Mouse (Mus musculus): Measurements from ENCODE around the gene Kif19a.

Kif19a gene

DNA sequence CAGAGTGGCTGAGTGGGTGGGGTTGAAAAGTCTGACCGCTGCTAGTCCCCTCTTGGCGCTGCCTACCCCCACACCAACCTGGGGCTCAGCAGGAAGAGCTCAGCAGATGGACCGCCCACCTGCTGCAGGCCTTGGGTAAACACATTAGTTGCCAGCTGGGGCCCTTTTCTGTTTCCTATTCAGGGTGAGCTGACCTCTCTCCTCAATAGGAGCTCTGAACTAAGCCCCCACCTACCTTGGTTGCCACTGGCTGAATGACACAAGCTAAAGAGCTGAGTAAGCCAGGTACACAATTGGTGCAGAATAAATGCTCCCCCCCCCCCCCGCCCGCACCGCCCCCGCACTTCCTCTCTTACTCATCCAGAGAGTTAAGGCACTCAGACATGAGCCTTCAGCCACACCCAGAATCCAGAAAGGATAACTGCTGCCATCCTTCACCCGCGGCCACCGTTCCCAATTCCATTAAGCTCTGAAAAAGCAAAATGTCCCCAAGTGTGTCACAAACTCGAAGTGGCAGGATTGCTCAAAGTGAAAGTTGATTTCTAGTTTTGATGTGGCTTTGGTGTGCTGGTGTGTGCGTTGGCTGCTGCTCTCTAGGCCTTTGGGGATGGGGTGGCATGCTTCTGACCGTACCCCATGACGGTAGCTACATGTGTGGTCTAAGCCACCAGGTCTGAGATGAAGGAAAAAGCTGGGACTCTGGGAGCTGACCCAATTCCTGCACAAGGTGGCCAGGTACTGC is 42.7 kb downstream of the Kif19a start:
- DNase-seq (ENCODE audit: low read depth): no peak

DNA sequence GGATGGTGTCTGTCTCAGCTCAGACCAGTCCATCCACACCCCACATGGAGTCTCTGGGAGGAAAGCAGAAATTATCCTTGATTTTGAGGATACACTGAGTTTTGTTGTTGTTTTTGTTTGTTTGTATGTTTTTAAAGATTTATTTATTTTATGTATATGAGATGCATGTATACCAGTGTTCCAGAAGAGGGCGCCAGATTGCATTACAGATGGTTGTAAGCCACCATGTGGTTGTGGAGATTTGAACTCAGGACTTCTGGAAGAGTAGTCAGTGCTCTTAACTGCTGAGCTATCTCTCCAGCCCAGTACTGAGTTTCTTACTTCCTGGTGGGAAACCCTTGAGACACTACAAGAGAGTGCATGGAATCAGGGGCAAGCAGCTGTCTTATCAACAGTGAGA is 44.2 kb downstream of the Kif19a start:
- no peak for DNase-seq (ENCODE audit: low read depth)

DNA sequence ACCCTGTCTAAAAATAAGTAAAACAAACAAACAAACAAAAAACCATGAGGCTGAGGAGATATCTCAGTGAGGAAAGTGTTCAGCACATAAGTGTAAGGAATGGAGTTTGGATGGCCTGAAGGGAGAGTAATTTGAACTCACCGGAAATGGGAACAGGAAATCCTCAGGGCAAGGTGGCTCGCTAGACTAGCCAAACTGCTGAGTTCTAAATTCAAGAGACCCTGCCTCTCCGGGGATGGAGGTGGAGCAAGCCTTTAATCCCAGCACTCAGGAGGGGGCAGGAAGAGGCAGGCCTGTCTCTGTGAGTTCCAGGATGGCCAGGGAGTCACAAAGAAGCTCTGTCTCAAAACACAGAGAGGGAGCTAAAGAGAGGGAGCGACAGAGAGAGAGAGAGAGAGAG is 45.2 kb downstream of the Kif19a start:
- no peak for DNase-seq (ENCODE audit: low read depth)

DNA sequence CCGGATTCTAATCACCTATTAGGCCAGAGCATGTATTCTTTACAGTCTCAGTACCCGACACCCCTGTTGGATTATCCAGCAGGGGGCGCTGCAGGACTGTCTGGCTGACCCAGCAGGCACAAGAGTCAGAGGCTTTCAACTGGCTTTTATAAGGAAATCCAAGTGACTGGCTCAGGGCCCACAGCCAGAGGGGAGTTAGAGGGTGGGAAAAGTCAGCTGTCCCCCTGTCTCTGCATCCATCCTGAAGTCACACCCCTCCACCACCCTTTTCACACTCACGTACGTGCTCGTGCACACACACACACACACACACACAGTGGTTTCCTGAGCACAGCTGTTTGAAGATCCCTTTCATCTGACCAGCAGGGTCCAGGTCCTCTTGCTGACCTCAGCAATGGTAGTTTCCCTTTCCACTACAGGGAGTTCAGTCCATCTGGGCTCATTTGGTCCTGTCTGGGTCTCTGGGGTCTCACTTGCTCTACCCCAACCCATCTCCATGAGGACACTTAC is 47.6 kb downstream of the Kif19a start:
- DNase-seq (ENCODE audit: low read depth): peak; percentile 90

DNA sequence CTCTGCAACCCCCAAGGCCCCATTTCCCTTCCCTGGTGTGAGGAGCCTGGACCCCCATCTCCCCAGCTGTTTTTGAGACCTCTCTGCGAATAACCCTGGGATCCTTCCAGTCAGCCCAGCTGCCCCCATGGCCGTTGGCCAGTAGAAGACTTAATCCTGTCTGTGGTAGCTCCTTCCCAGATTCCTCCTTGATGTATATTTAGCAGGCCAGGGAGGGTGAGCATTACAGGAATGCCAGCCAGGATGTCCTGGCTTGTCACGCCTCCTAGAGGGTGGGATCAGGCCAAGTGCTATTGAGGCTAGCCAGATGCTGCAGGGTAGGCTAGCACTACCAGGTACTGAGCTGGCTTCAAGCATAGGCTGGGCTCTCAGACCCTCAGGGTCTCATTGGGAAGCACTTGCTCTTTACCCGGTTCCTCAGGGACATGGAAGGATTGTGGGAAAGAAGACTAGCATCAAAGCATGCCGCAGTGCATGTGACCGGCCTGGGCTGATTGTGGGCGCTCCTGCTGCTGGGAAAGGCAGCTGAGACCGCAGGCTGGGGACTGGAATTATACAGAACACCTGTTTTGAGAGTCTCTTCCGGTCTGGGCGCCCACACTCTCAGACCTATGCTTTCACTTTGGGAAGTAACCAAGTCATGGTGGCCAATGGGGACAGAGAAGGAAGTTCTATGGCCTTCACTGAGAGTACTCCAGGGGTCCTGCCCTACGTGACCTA is 49.8 kb downstream of the Kif19a start:
- no peak for DNase-seq (ENCODE audit: low read depth)

DNA sequence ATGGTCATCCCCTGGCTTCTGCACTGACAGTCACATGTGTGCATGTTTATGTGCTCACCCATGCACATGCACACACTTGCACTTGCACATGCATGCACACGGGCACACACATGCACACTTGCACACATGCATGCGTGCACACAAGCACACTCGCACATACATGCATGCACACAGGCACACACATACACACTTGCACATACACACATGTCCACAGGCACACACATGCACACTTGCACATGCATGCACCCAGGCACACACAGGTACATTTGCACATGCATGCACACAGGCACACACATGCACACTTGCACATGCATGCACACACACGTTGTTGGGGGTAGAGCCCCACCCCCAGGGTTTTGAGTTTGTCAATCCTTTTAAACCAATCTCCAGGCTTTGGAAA is 51.7 kb downstream of the Kif19a start:
- DNase-seq (ENCODE audit: low read depth): no peak

DNA sequence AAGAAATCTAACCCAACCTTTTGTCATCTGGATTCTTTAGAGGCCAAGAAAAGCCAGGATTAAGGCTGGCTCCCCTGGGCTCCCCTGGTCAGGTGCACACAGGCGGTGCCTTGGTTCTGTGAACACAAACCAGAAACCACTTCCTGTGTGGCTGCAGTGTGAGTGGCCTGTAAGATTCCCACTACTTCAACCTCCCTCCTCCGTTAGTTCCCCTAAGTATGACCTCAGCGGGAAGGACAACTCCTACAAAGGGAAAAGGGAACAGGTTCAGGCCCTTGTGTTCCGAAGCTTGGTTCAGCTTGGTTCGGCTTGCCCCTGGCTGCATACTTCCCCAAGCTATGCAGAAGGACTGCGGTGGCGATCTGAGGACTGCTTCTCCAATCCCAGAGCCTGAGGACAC is 53.0 kb downstream of the Kif19a start:
- DNase-seq (ENCODE audit: low read depth): no peak

DNA sequence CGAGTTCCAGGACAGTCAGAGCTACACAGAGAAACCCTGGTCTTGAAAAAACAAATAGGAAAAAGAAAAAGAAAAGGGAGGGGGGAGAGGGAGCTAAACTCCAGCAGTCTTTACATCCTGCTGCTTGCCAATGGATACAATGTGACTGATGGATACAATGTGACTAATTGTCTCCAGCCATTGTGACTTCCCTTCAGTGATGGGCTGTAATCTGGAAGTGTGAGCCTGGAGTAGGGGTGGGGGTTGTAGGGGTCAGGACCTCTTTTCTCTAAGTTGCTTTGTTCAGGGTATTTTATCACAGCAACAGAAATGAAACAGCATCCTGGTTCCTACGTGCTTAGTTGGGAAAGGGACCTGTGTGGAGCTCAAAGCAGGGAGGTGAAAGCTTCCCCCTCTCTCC is 53.9 kb downstream of the Kif19a start:
- no peak for DNase-seq (ENCODE audit: low read depth)

DNA sequence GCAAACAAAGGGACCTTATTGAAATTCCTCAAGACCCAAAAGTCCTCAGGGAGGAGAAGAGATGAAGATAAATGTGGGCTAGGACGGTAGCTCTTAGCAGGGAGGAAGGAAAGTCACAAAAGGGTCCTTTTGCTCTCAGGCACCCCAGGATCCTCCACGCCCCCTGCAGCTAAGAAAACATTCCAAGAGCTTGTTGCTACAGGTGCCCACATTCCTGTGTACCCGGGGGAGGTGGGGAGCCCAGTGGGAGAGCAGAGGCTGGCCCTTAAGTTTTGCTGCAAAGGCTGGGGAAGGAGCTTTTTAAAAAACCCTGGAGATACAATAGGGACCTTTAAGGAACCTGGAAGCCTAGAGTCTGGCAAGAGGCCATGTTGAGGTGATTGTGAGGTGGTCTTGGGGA is 55.3 kb downstream of the Kif19a start:
- no peak for DNase-seq (ENCODE audit: low read depth)

DNA sequence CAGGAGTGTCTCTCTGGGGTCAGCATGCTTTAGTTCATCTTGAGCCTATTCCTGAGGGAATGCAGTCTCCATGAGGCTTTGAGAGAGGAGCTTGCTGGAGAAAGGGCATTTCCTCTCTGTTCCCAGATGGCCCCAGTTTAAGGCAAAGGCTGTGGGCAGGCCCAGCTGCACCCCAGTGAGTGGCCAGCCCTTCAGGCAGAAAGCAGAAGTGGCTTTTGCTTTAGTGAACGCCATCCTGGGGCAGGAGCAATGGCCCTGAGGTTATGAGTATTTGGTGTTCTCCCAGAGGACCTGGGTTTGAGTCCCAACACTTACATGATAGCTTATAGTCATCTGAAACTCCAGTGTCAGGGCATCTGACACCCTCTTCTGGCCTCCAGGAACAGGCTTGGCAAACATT is 56.1 kb downstream of the Kif19a start:
- no peak for DNase-seq (ENCODE audit: low read depth)

DNA sequence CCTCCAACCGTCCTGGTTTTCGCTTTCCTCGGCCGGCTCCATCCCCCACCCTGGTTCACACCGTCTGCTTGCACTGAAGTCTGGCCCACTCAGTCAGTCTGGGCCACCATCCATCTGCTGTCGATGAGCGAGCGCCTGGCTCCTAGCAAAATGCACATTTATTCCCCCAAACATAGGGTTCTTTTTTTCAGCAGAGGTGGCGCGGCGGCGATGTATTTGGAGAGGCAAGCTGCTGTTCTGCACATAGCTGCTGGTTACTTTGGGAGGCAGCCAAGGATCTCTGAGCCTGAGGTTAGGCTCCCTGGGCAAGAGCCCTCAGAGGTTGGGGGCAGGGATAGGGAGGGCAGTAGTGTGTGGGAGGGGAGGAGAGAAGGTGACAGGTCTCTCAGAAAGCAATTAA is 57.5 kb downstream of the Kif19a start:
- DNase-seq (ENCODE audit: low read depth): peak; percentile 24

DNA sequence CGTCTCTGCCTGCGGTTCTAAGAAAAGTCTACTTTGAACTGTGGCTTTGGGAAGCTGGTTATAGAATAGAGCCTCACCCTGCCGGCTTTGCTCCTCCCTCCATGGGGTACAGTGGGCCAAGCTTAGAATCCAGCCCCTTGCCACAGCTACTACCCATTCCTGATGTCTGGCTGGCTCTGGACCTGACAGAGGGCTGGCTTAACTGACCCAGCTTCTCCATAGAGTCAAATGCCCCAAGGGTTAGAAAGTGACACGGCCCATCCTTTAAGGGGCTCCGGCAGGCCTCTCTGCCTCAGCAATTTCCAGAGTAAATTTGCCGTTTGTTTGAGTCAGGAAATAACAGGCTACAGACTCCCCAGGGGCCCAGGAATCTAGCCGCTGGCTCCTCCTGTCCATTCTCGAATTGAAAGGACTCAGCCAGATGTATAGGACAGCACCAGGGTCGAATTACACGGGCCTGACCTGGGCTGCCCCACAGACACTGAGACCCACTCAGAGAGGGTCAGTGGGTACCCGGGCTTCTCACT is 58.1 kb downstream of the Kif19a start:
- no peak for DNase-seq (ENCODE audit: low read depth)

DNA sequence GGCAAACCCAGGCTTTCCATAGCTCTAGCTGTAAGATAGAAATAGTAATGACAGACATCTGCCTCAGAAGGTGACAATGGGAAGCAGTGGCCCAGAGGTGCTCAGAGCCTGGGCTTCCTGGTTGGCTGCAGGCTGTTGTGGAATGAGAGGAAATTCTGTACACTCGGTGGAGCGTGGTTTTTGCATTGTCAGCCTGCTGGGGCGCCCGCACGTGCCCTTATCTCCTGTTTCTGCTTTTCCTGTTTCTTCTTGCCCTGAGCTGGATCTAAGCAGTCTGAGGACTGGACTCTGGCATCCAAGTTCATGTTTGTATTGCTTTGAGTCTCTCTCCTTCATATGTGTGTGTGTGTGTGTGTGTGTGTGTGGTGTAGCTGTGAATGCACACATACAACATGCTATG is 61.5 kb downstream of the Kif19a start:
- no peak for DNase-seq (ENCODE audit: low read depth)

DNA sequence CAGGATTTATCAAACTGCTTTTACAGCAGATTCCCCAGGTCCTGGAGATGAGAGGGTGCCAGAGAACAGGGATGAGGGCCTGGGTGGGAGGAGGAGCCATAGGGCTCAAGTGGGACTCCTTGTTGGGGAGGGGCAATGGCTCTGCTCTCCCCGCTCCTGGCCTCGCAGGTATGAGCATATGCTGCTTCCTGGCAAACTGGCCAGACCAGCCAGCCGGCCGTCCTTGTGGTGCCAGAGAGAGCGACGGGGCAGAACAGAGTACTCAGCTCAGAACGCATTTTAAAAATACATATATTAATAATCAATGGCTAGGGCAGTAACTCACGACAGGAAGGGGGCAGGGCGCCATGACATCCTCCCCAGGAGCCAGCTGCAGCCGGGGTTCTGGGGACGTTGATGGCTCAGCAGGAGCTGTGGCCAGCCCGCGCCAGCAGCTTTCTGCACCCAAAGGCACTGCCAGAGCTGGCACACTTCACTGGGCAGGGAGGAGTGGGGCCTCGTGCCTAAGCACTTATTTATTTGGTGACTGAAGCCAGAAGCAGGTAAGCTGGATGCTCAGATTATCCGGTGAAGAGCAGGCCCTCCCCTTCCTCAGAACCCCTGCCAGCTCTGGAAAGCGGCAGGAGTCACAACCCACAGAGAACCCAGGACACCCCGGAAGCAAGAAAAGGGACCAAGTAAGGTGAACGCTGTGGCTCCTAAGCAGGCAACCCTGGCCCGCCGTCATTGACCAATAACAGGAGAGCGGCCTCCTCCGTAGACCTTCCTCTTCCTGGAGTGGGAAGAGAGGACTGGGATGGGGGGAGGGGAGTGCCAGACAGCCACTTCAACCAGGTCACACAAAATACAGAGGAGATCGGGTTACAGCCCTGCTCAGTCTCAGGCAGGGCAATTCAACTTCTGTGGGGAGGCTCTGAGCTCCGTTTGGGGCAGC is 64.6 kb downstream of the Kif19a start:
- DNase-seq (ENCODE audit: low read depth): no peak

DNA sequence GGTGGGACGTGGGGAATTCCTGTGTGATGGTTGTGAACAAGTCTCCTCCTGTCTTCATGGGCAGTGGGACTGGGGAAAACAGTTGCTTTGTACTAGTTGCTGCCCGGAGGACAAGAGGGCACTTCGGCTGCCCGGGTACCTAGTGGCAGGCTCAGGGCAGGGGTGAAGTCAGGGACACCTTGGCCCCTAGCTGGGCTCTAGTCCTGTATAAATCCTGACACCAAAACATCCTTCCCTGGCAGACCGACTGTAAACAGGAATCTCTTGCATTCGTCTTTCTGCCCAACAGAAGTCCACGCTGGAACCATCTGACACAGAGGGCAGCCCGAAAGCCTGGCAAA is 65.2 kb downstream of the Kif19a start:
- DNase-seq (ENCODE audit: low read depth): no peak

DNA sequence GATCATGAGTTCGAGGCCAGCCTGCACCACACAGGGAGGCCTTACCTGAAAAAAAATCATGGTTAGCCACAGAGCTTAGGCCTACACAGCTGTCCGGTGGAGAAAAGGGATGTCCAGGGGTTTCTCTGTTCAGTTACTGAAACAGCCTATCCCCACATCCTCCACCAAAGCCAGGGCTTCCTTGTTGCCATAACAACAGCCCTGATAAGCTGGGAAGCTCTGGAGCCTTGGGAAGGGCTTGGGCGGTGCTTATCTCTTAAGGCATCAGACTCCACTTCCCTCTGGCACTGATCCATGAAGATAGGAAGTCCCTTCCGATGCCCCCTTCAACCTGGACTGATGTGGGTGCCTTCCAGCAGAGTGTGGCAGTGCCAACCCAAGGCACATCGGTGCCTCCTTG is 68.0 kb downstream of the Kif19a start:
- DNase-seq (ENCODE audit: low read depth): no peak
